Mouse (Mus musculus) olfactory bulb, adult 2 months (tissue): ENCODE measurements around the gene Jup.

Experiments used
- CTCF ChIP-seq: fragments of 200-500 bp; IDR thresholded peaks from 2 replicates; pipeline ENCODE4 v1.5.1; 2012; ENCODE audit warnings: low read depth, mild to moderate bottlenecking, low read length, moderate library complexity; ENCODE audit not compliant: insufficient read depth
- POLR2A ChIP-seq: fragments of 200-500 bp; IDR thresholded peaks from 2 replicates; pipeline ENCODE4 v1.6.1; 2012; ENCODE audit warnings: mild to moderate bottlenecking, low read depth, low read length, moderate library complexity; ENCODE audit not compliant: insufficient read depth

DNA sequence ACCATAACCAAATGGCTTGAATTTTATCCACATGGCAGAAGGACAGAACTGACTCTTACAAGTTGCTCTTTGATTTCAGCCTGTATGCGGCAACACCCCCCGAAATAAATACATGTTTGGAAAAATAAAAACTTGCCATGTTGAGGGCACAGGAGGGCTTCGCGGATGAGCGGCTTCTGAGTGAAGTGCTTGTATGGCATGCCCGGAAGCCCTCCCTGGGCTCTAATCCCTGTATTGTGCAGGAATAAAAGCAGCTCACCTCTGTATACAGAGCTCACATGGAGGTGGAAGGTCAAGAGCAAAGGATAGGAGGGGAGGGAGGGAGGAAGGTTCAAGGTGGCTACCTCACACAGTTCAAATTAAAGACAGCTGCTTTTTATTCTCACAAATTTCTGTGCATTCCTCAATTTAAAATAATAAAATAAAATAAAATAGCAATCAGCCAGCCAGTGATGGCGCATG lies 5.6 kb downstream of the Jup start:
- no peak for TF ChIP-seq CTCF
- no peak for TF ChIP-seq POLR2A
